Mouse (Mus musculus): ENCODE data around the gene Hrh2. TPM values are rescaled to one million over a fixed set of nuclear protein-coding genes. Genes with fewer than 3 reads are reported as not detected.

Gene Hrh2
- polyA plus RNA-seq, 1 experiment, result 0.76 TPM

DNA sequence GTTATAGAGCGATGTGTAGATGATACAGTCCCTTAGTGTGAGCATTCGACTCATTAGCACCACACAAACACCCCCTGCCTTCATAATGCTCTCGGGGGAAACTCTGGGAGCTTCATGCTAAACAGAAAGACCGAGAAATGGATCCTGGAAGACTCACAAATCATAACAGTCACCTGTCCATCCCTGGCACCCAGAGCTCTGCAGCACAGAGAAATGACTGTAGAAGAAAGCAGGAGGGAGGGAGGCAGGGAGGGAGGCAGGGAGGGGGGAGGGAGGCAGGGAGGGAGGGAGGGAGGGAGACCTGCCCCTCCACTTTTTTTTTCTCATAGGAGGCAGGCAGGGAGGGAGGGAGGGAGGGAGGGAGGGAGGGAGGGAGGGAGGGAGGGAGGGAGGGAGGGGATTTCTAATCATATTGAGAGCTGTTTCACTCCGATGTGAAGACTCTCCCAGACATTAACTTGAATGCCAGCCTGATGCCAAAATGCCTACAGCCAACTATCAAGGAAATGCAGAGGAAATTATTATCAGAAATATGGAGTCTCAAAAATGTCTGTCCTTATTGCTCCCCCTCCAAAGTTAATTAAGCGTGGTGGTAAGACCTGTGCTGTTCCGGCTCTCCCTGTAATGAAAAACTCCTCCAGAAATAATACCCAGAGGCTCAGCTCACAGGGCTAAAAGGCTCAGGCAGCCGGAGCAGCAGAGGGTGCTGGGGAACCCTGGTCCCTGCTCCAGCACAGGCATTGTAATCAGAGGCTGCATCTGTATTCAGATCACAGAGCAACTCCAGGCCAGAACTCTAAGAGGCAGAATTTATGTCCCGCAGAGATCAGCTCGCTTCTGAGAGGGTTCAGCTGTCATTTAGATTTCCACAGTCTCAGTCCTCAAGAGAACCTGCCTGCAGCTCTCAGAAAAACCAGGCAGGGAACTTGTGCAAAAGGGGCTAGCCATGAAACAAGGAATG lies 19.9 kb downstream of the Hrh2 start:
- DNase-seq (ENCODE audit: low read depth, low spot score), result no peak
- WGBS, result 48% methylated on average over 10 of the region's 10 CpGs

DNA sequence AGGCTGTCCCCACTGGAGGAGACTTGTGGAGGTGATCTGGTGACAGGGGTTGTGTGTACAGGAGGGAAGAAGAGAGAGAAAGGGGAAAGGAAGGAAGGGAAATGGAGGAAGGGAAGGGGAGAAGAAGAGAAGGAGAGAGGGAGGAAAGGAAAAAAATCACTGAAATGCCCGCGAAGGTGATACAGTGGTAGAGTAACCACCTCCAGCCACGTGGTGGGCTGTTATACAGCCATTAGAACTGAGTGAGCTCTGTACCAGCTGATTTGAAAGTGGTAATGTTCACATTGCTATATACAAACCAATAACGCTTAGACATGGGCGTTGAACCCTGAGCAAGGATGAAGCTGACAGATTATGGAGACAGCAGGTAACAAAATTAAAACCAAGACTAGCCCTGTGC lies 20.6 kb downstream of the Hrh2 start:
- WGBS, result 73% methylated on average over 5 of the region's 5 CpGs
- DNase-seq (ENCODE audit: low read depth, low spot score), result no peak

DNA sequence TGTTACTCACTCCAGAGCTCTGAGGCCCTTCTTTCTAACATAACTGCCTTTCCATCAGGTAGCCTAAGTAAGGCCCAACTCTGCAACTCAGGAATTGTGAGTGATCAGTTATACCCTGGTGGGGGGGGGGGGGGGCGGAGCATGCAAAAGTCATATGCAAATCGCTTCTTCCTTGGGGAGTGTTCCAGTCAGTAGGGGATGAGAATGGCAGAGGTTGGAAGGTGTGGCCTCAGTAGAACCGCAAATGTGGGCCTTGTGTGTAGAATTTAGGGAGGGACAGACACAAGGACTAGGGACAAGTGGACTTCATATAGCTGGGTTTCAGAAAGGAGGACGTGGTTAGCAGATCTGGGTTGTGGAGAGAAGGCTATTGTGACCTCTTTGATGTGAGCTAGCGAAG lies 23.3 kb downstream of the Hrh2 start:
- no peak for DNase-seq (ENCODE audit: low read depth, low spot score)
- 62% methylated on average over 5 of the region's 5 CpGs for WGBS

DNA sequence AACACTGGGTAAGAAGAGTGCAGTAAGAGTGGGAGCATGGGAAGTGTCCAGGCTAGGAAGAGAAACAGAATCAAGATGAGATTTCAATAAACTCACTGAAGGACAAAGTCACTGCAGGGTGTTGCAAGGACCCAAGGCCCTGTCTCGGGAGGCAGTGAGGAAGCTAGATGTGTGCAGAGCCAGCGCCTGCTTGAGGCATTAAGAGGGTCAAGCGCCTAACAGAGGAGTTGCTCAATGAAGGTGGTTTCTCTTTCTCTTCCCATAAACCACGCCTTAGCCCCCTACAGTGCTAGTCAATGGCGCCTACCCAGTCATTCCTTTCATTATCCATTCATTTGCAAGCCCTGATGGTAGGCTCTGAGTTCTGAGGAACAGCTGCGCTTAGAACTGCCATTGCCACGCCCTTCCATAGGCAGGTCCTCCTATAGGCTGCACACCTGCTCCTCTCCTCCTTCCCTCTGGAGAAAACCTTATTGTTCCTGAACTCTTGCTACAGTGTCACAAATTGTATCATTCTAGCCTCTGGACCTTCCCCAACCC lies 23.9 kb downstream of the Hrh2 start:
- WGBS, result 40% methylated on average over 7 of the region's 7 CpGs
- DNase-seq (ENCODE audit: low read depth, low spot score), result no peak

DNA sequence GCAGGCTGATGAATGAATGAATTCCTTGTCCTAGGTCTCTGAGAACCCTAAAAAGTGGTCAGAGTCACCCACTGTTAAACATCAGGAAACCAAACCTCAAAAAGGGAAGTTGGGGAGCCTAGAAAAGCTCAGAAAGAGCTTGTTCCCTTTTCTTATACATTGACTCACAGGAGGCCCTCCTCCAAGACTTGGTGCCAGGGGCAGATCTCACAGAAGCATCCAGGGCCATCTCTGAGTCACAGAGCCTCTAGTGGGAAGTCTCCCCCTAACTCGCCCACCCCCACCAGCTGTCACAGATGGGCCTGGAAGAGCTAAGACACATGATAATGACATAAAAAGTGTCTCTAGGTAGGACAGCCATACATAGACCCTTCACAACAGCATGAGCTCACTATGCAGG lies 26.4 kb downstream of the Hrh2 start:
- DNase-seq (ENCODE audit: low read depth, low spot score), result no peak
- WGBS, result 53% methylated on average over 1 of the region's 1 CpGs

DNA sequence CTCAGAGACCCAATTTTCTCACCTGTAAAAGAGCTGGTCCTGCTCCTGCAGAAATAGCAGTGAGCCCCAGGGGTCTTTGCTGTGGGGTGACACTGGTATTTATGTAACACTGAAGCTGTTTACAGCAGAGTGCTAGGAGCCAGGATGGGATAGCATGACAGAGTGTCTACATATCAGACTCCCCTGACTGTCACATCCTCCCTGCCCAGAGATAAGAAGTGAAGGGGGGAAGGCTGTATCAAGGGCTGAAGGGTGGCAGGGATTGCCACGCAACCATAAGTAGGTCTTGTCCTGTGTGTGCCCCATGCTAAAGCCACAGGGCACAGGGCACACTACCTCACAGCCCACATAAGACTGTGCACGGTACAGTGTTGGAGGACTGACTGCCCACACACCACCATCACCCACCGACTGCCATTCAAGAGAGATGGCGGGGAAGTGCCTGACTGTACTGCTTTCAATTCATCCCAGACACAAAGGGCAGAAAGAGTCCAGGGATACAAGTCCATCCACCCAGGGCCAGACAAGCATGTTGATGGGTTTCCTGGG lies 29.8 kb downstream of the Hrh2 start:
- 87% methylated on average over 4 of the region's 4 CpGs for WGBS
- DNase-seq (ENCODE audit: low read depth, low spot score), result no peak

DNA sequence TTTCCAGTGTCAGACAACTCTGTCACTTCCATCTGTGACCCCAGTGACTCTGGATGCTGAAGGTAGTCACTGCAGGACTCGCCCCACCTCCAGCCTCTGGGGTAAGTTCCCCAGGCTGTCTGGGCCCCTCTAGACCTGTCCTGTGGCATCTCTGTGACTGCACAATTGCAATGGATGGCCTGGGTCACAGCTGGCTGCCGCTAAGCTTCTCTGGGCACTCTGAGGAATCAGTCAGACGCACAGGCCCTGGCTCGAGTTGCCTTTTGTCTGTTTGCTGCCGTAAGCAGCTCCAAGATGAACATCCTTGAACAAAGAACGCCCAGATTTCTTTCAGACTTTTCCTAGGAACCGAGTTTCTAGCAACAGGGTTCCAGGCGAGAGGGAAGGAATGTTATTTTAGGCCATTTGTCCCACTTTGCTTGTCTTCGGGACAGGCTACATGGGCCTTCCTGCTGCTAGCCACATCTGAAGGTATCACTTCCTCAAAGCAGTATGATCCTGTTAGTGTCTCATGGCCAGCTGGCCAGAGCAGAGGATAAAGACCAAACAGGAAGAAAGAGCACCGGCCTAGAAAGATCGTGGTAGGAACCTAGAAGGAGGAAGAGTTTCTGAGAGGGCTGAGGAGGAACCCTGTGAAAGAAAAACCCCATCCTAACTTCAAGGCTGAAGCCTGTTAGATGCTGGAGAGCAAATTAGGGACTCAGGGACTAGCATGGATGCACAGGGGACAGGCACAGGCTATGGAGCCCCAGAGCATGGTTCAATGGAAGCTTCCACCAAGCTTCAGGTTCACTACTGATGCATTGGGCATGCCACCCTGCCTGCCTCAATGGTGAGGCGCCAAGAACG lies 31.2 kb downstream of the Hrh2 start:
- DNase-seq (ENCODE audit: low read depth, low spot score), result no peak
- whole genome bisulfite sequencing, result 64% methylated on average over 13 of the region's 13 CpGs

DNA sequence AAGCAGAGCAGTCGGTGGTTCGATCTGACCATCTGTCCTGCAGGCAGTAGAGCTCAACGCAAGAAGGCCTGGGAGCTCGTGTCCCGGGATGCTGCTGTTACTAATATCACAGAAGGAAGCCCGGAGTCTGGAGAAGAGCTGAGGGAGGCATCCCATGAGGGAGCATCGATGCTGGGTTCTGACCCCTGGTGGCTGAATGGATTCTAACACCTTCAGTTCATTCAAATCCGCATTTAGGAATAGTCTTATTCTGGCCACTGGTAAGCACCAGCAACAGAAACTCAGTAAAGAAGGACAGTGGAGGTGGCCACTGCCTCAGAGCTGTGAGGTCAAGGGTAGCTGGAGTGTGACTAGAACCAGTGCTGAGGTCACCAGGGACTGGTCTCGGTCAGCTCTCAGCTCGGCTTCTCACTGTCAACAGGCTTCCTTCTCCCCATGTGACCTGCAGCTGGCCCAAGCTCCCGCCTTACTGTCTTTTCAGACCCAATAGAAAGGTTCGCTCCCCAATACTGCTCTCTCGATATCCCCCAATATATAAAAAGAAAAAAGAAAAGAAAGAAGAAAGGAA lies 36.1 kb downstream of the Hrh2 start:
- WGBS, result 29% methylated on average over 13 of the region's 13 CpGs
- no peak for DNase-seq (ENCODE audit: low read depth, low spot score)

DNA sequence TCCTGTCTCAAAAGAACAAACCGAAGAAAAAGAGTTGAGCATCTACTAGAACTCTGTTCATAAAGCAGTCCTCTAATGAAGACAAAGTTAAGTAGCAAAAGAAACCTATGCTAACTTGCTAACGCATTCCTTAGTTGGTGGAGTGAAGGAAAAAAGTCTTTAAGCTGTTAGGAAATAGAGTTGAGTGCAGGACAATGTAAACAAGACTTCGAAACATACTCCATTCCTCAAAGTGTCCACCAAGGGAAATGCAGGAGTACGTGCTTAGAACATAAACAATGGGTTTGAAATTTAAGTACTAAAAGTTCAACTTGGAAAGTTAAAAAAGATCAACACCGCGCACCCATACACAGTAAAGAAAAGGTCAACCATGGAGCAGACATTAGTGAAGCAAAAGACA lies 38.2 kb downstream of the Hrh2 start:
- 72% methylated on average over 6 of the region's 6 CpGs for WGBS
- no peak for DNase-seq (ENCODE audit: low read depth, low spot score)

DNA sequence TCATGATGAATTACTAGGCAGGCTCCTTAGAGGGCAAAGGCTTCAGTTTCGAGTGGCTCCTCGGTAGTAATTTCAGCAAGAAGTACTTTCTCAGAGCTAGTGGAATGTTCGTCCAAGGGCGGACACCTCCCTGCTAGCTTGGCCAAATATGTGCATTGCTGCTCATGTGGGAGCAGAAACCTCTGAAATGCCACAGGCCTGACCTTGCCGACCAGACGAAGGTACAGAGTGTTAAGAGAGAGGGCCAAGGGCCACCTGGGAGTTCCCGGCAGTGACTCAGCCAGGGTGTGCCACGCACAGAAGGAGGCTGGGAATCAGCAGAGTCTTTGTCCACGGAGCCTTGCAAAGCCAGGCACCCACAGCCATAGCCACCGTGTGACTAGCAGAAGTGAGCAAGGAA lies 39.9 kb downstream of the Hrh2 start:
- WGBS, result 24% methylated on average over 10 of the region's 10 CpGs
- DNase-seq (ENCODE audit: low read depth, low spot score), result no peak

DNA sequence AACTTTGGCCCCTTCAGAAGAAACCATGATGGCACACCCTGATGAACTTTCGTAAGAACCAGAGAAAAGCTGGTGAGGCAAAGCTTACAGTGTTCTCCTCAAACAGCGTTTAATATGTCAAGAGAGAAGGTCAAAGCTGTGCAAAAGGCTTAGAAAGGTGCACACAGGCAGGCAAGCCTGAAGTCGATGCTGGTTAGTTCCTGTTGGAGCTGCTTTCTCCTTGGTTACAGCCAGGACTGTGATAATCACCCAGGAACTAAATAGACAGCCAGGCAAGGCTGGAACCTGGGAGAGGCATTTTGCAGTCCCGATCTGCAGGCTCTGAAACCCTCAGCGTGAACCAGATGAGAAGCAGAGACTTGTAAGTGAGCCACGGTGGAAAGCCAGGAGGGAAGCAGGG lies 45.6 kb downstream of the Hrh2 start:
- 54% methylated on average over 6 of the region's 6 CpGs for WGBS
- DNase-seq (ENCODE audit: low read depth, low spot score), result no peak

DNA sequence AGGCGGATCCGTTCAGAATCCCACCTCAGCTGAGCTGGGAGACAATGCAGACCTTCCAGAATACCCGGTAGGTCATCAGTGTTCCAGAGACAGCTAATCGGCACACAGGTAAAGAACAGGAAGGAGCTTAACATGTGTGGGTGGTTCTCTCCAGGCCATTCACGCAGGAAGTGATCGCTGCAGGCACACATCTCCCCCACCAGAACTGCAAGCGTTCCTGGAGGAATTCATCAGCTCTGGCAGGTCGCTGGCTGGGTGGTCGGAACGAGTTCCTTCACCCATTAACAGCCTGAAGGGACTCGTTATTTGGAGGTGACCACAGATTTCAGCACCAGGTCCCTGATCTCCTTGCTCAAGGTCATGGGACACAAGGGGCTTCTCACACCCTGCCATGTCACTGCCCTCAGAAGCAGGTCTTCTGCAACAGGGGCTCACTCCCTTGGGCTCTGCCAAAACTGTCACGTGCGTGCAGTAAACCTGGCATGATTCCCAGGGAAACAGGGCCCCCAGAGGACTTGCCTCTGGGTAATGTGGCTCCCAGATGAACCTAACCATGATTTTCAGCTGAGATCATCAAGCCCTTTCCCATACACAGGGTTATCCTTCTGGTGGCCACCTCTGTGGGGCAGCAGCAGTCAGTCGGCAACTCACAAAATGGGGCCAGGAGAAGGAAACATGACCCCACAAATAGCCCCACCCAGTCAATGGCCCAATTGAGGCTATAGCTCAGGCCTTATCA lies 46.8 kb downstream of the Hrh2 start:
- WGBS, result 29% methylated on average over 14 of the region's 14 CpGs

DNA sequence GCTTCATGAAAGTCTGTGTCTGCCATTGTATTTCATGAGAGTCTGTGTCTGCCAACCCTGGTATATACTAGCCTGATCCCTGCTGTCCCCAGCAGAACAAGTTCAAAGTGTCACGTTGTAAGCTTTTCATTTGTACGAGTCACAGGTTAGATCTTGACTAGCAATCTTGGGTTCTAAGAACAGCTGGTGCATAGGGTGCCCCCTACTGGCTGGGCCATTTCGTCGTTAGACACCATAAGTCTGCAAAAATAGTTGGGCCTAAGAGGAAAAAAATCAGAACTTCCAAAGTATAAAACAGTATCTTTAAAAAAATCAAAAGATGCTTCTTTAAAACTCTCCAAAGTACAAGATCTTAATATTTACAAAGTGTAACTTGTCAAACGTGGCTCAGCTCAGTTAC lies 50.5 kb downstream of the Hrh2 start:
- 45% methylated on average over 5 of the region's 5 CpGs for WGBS
- no peak for DNase-seq (ENCODE audit: low read depth, low spot score)

More for the DNA sequence above, 46.8 kb downstream of the Hrh2 start:
- no peak for DNase-seq (ENCODE audit: low read depth, low spot score)

DNA sequence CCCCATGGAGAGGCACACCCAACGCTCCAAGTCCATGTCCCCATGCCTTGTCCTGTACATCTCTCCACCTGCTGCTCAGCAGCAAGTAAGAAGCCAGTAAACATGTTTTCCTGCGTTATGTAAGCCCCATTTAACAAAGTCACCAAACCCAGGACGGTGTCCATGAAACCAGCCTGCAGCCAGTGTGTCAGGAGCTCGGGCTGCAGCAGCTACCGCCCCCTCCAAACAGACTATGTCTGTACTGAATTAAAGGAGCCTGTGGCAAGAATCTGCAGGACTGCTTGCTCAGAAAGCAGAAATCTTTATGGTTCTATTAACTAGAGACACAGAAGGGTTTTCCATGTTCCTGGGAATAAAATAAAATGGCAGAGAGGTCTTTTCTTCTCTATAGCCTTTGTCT lies 53.3 kb downstream of the Hrh2 start:
- 72% methylated on average over 5 of the region's 5 CpGs for WGBS

DNA sequence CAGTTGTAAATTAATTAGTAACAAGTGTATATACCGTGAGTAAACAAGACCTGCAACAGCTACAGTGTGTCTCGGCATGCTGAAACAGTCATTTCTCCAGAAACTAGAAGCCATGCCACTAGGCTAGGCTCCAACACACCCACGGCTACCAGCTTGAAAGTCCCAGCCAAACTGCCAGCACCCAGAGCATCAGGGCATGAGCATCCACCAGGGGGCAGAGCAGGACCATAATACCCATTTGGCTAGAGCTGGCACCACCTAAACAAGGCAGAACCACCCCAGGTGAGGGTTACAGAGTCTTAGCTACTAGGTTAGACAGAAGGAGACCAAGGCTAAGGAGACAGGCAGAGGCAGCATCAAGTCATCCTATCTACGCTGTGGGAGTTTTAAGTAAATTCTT lies 55.6 kb downstream of the Hrh2 start:
- 13% methylated on average over 4 of the region's 4 CpGs for WGBS

More for the DNA sequence above, 53.3 kb downstream of the Hrh2 start:
- DNase-seq (ENCODE audit: low read depth, low spot score), result no peak

DNA sequence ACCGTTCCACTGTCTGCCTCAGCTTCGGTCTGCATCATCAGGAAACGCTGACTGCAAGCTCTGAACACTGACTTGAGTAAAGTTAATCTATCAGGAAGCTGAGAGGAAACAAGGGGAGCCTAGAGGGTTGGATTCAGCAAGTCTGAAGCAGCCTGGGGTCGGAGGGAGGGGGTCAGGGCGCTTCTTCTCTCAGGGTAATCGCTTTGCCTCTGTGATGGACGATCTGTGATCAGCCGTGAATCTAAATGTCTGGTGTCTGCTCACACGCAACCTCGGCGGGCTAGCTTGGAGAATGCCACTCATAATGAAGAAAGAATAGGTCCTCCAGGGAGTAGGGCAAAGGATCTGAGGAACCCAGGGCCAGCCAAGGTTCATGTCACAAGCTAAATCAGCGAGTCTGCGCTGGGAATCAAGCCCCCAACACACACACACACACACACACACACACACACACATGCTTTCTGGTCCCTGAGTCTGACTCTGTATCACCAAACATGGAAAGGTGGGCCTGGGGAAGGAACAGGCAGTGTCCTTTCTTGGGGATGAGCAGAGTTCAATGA lies 56.6 kb downstream of the Hrh2 start:
- WGBS, result 67% methylated on average over 13 of the region's 13 CpGs

More for the DNA sequence above, 55.6 kb downstream of the Hrh2 start:
- DNase-seq (ENCODE audit: low read depth, low spot score), result peak; percentile 42

DNA sequence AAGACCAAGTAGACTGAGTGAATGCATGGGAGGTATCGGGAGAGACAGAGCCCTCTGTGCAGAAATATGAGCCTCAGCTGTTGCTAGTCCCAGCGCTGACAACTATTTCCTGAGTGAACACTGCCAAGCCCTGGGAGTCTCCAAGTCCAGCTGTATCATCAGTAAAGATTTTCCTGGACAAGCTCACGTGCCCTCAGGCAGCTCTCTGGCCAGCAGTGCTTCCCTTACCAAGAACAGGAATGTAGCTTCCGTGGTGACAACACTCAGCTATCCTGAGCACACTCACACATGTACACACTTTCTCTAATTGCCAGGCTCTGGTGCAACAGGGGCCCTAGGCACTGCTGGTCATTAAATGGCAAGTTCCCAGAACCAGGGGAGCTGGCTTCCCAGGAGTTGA lies 57.1 kb downstream of the Hrh2 start:
- DNase-seq (ENCODE audit: low read depth, low spot score), result no peak

More for the DNA sequence above, 56.6 kb downstream of the Hrh2 start:
- no peak for DNase-seq (ENCODE audit: low read depth, low spot score)

DNA sequence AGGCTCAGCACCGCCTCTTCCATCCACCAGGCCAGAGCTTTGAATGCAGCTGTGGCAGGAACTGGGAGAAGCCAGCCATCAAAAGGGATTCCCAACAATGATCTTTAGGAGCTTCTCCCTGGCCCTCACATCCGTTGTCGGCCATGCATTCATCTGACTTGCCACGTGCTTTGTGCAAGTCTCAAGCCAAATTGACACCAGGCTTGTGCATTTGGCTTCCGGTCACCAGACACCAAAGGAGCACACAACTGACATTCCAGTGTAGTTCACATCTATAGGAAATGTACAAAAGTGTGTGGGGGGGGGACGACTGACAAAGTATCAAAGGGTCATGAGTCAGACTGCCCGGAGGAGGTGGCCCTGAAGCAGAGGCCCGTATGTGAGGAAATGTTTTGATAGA lies 58.4 kb downstream of the Hrh2 start:
- DNase-seq (ENCODE audit: low read depth, low spot score), result no peak
- 75% methylated on average over 8 of the region's 8 CpGs for WGBS

More for the DNA sequence above, 57.1 kb downstream of the Hrh2 start:
- 33% methylated on average over 4 of the region's 4 CpGs for WGBS

Measured in large intestine, adult 2 months (tissue).